Mouse (Mus musculus): ENCODE measurements around the gene Pkhd1.

GRCm38 (mm10) chr1:20288696-20289095 is 329.2 kb downstream of the Pkhd1 start:
- TF ChIP-seq GATA1 (IDR thresholded peaks at IDR 0.05; ENCODE audit: borderline replicate concordance, low read length) (no peak), FLI1 (IDR thresholded peaks at IDR 0.05; ENCODE audit: low read length) (no peak)

All from megakaryocyte, embryonic 14.5 days (primary cell).